Mouse (Mus musculus) frontal cortex, postnatal 36 days (tissue): ENCODE results near the gene Stim1.
A peak's percentile ranks its signal among the peaks of the same experiment; 100 is the strongest.

ENCODE experiments used
- DNase-seq, 2 experiments: peaks; one replicate each; pipeline ENCODE4 v3.0.0; 2022; ENCODE audit warnings: low spot score in 2 of 2

The Stim1 gene

GRCm38 (mm10) chr7:102267601-102268394 is at the start of gene Stim1:
Gene Stim1, plus strand, starts transcription at chr7:102267806.
- DNase-seq: peak; percentile 39 to 44

GRCm38 (mm10) chr7:102221899-102222298 is 45.7 kb upstream of the Stim1 start:
- DNase-seq: no peak

GRCm38 (mm10) chr7:102222336-102222735 is 45.3 kb upstream of the Stim1 start:
- DNase-seq: no peak

- DNase-seq: peak; percentile 54 to 70
These were observed 44.6 kb upstream of the Stim1 start for GRCm38 (mm10) chr7:102222830-102223556.

- no peak for DNase-seq
These were observed 43.5 kb upstream of the Stim1 start for GRCm38 (mm10) chr7:102223883-102224738.

GRCm38 (mm10) chr7:102226051-102226450 is 41.6 kb upstream of the Stim1 start:
- DNase-seq: no peak

- DNase-seq: no peak
These were observed 39.4 kb upstream of the Stim1 start for GRCm38 (mm10) chr7:102228049-102228670.

- DNase-seq: no peak
These were observed 37.8 kb upstream of the Stim1 start for GRCm38 (mm10) chr7:102229814-102230213.

- DNase-seq: no peak
These were observed 34.5 kb upstream of the Stim1 start for GRCm38 (mm10) chr7:102233059-102233458.

GRCm38 (mm10) chr7:102238686-102239286 is 28.8 kb upstream of the Stim1 start:
- DNase-seq: no peak

GRCm38 (mm10) chr7:102239591-102239990 is 28.0 kb upstream of the Stim1 start:
- no peak for DNase-seq

- no peak for DNase-seq
These were observed 25.2 kb upstream of the Stim1 start for GRCm38 (mm10) chr7:102242371-102242770.

- no peak for DNase-seq
These were observed 24.7 kb upstream of the Stim1 start for GRCm38 (mm10) chr7:102242917-102243316.

GRCm38 (mm10) chr7:102243870-102244269 is 23.7 kb upstream of the Stim1 start:
- DNase-seq: no peak

GRCm38 (mm10) chr7:102244782-102245535 is 22.6 kb upstream of the Stim1 start:
- DNase-seq: no peak

GRCm38 (mm10) chr7:102245775-102246174 is 21.8 kb upstream of the Stim1 start:
- DNase-seq: no peak

GRCm38 (mm10) chr7:102246265-102246664 is 21.3 kb upstream of the Stim1 start:
- DNase-seq: no peak

GRCm38 (mm10) chr7:102246956-102247797 is 20.4 kb upstream of the Stim1 start:
- DNase-seq: no peak

- DNase-seq: no peak
These were observed 18.8 kb upstream of the Stim1 start for GRCm38 (mm10) chr7:102248691-102249404.
